10 mouse cellular contexts compared by ENCODE assay signal in the genomic region with DNA sequence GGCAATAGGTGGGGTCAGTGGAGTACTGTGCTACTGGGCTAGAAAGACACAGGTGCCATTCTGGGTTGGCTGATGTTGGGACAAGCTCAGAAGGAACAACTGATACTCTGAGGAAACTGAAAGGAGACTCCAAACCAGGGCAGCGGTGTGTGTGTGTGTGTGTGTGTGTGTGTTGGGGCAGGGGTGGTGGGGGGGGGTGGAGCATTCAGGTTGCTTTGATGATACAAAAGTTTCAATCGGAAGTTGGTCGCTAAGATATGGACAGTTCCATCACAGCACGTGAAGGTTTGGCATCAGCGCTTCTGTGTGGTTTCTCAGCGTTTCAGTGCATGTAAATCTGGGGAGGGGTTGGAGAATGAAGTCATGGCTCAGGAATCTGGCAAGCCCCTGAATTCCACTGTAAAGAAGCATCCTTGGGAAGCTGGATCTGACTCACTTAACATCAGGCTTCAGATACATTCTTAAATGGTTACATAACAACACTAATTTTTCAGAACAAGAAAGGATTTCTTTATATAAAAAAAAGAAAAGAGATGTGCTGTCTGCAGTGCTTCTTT.
DNase-seq lines count a peak whose midpoint lies in the region; ATAC-seq and TF ChIP-seq lines count a peak whose summit lies in the region.
"Had no signal": no experiment of that assay in that cellular context is flagged by ENCODE, and none has a peak within 500 bp of the region (broad histone marks: within the 10 kb centered on the region; RNA-seq: fewer than 3 reads in every experiment).

No protein-coding gene starts in this region.

- H3K9ac ChIP-seq in intestine, embryonic 14.5 days (ENCODE audit: low read length), result no peak overlapping the region
- H3K9ac ChIP-seq in intestine, postnatal 0 days (ENCODE audit: low read depth, low read length), result no peak overlapping the region
- H3K9ac ChIP-seq in forebrain, embryonic 12.5 days, result no peak overlapping the region

- no peak for DNase-seq in intestine, embryonic 14.5 days (ENCODE audit: low spot score)
- DNase-seq in 3T3-L1 (ENCODE audit: low read depth, low spot score), result peak; percentile 91
- DNase-seq in CD4-positive, CD25-positive, alpha-beta regulatory T cell, adult 2 months (ENCODE audit: low read depth, low spot score), result peak; percentile 25
- no peak for DNase-seq in cerebellum, postnatal 10 days
- DNase-seq: cerebellum, adult 8-10 months had no signal

- no peak overlapping the region for H3K4me3 ChIP-seq in intestine, embryonic 14.5 days (ENCODE audit: low read depth, low read length)
- H3K4me3 ChIP-seq in intestine, postnatal 0 days (ENCODE audit: low read depth, low read length), result no peak overlapping the region
- no peak overlapping the region for H3K4me3 ChIP-seq in forebrain, embryonic 12.5 days (replicated peaks)

- no peaks in the 10 kb centered on the region for H3K27me3 ChIP-seq in intestine, embryonic 14.5 days (replicated peaks; ENCODE audit: control insufficient read depth, insufficient read depth, low read length)
- H3K27me3 ChIP-seq in intestine, postnatal 0 days (replicated peaks; ENCODE audit: control insufficient read depth, insufficient read depth, low read length), result no peaks in the 10 kb centered on the region
- no peaks in the 10 kb centered on the region for H3K27me3 ChIP-seq in forebrain, embryonic 12.5 days

- 45% methylated on average over 6 of the region's 6 CpGs for WGBS in intestine, embryonic 14.5 days
- WGBS in intestine, postnatal 0 days, result 57% methylated on average over 6 of the region's 6 CpGs
- WGBS in forebrain, embryonic 12.5 days, result 60% methylated on average over 6 of the region's 6 CpGs

- no peak overlapping the region for H3K27ac ChIP-seq in intestine, embryonic 14.5 days (ENCODE audit: low read depth)
- H3K27ac ChIP-seq in intestine, postnatal 0 days (ENCODE audit: low read depth, low read length), result no peak overlapping the region
- H3K27ac ChIP-seq in forebrain, embryonic 12.5 days, result no peak overlapping the region
- H3K27ac ChIP-seq: macrophage had no signal

- H3K9me3 ChIP-seq in intestine, embryonic 14.5 days (ENCODE audit: control insufficient read depth, low read length), result no peaks in the 10 kb centered on the region
- 0 out of 2 replicates have a peak, but pooled peaks cover 3% of the 10 kb centered on the region for H3K9me3 ChIP-seq in intestine, postnatal 0 days (ENCODE audit: control insufficient read depth)
- no peaks in the 10 kb centered on the region for H3K9me3 ChIP-seq in forebrain, embryonic 12.5 days

- H3K4me1 ChIP-seq in intestine, embryonic 14.5 days (replicated peaks; ENCODE audit: control insufficient read depth, insufficient read depth, low read length), result peaks cover 12% of the 10 kb centered on the region; the same call in 1 of the 2 replicates
- H3K4me1 ChIP-seq in intestine, postnatal 0 days (replicated peaks; ENCODE audit: control insufficient read depth, insufficient read depth, low read length), result no peaks in the 10 kb centered on the region; the same call in 1 of the 2 replicates
- peaks cover 9% of the 10 kb centered on the region for H3K4me1 ChIP-seq in forebrain, embryonic 12.5 days

- H3K36me3 ChIP-seq in intestine, embryonic 14.5 days (ENCODE audit: control insufficient read depth, insufficient read depth, low read length), result no peaks in the 10 kb centered on the region
- H3K36me3 ChIP-seq in intestine, postnatal 0 days (ENCODE audit: control insufficient read depth, insufficient read depth), result 0 out of 2 replicates have a peak, but pooled peaks cover 3% of the 10 kb centered on the region
- H3K36me3 ChIP-seq in forebrain, embryonic 12.5 days (replicated peaks), result no peaks in the 10 kb centered on the region

- no peak overlapping the region; the same call in 1 of the 2 replicates for H3K4me2 ChIP-seq in intestine, embryonic 14.5 days (ENCODE audit: low read length)
- no peak overlapping the region for H3K4me2 ChIP-seq in intestine, postnatal 0 days (replicated peaks; ENCODE audit: low read depth)
- no peak overlapping the region for H3K4me2 ChIP-seq in forebrain, embryonic 12.5 days

- ATAC-seq in intestine, embryonic 14.5 days (replicated peaks; ENCODE audit: low FRiP score, low TSS enrichment, low read depth), result peak; percentile 59
- ATAC-seq in intestine, postnatal 0 days, result no peak
- peak; percentile 62; the same call in 1 of the 2 replicates for ATAC-seq in forebrain, embryonic 12.5 days (ENCODE audit: low FRiP score)
- ATAC-seq in frontal cortex, adult (ENCODE audit: low TSS enrichment), result no peak
- ATAC-seq: inflammation-experienced regulatory T-cells, adult 6 months had no signal

- TF ChIP-seq CTCF in intestine, postnatal 0 days (IDR thresholded peaks at IDR 0.05; ENCODE audit: low read depth), result no peak

Comparison
In these comparisons a context has a peak if more than half of its experiments do, and no peak if none do; other contexts are left out.
1. ATAC-seq: peak in intestine, embryonic 14.5 days (single experiment) and forebrain, embryonic 12.5 days (single experiment); none in intestine, postnatal 0 days (single experiment) and frontal cortex, adult (single experiment).
2. DNase-seq: peak in 3T3-L1 (single experiment) and CD4-positive, CD25-positive, alpha-beta regulatory T cell, adult 2 months (single experiment); none in intestine, embryonic 14.5 days (single experiment) and cerebellum, postnatal 10 days (0 of 2).